Mouse (Mus musculus) liver, adult 2 months (tissue): ENCODE measurements around the gene Efemp2. TPM values are rescaled to one million over a fixed set of nuclear protein-coding genes. Genes with fewer than 3 reads are reported as not detected.

Experiments
- DNase-seq: peaks from one replicate; pipeline ENCODE4 v3.0.0-alpha.2; 2011; ENCODE audit warnings: low read depth, low spot score; ENCODE audit errors: extremely low read depth
- H3K27ac ChIP-seq: fragments of 200-500 bp; replicated peaks from 2 replicates; pipeline ENCODE4 v1.5.1; 2012; ENCODE audit warnings: low read depth, mild to moderate bottlenecking, control low read depth, inconsistent platforms, low read length; ENCODE audit not compliant: insufficient read depth
- H3K27me3 ChIP-seq: fragments of 200-500 bp; 2 replicates; pipeline ENCODE4 v1.6.1; 2012; ENCODE audit warnings: mild to moderate bottlenecking, moderate library complexity, low read length, inconsistent platforms; ENCODE audit not compliant: control insufficient read depth, insufficient read depth
- H3K36me3 ChIP-seq: fragments of 200-500 bp; 2 replicates; pipeline ENCODE4 v1.6.1; 2012; ENCODE audit warnings: low read length, inconsistent platforms; ENCODE audit not compliant: control insufficient read depth, insufficient read depth
- H3K4me1 ChIP-seq: fragments of 200-500 bp; 2 replicates; pipeline ENCODE4 v1.6.1; 2011; ENCODE audit warnings: low read length; ENCODE audit not compliant: control insufficient read depth, insufficient read depth
- H3K4me3 ChIP-seq: fragments of 200-500 bp; 2 replicates; pipeline ENCODE4 v1.5.1; 2011; ENCODE audit warnings: low read depth, mild to moderate bottlenecking, control low read depth, low read length, moderate library complexity; ENCODE audit not compliant: insufficient read depth
- H3K79me2 ChIP-seq: fragments of 200-500 bp; 2 replicates; pipeline ENCODE4 v1.6.1; 2012; ENCODE audit warnings: inconsistent platforms, mild to moderate bottlenecking, low read length, moderate library complexity; ENCODE audit not compliant: control insufficient read depth, insufficient read depth
- H3K9ac ChIP-seq: fragments of 200-500 bp; 2 replicates; pipeline ENCODE4 v1.6.1; 2012; ENCODE audit warnings: low read depth, mild to moderate bottlenecking, control low read depth, inconsistent platforms, low read length
- CTCF ChIP-seq: fragments of 200-500 bp; IDR thresholded peaks from 2 replicates; pipeline ENCODE4 v1.5.1; 2011; ENCODE audit warnings: low read depth, low read length, control low read depth
- POLR2A ChIP-seq: fragments of 200-500 bp; IDR thresholded peaks from 2 replicates; pipeline ENCODE4 v1.6.1; 2011; ENCODE audit warnings: low read length, control low read depth; ENCODE audit not compliant: insufficient read depth; ENCODE audit errors: extremely low read depth
- WGBS: fragments of 180-500 bp; shearing (Covaris S2); methylation state at CpG from one replicate; pipeline ENCODE4 v1.1.7; 2018; 5-methylcytosine and 5-hydroxymethylcytosine counted together
- polyA plus RNA-seq: library from polyadenylated mRNA; depleted of rRNA; stranded (reverse); fragments of >200 nt; gene quantifications from 2 replicates; pipeline ENCODE4 v1.2.3, GENCODE M21; 2012; rRNA removed
- total RNA-seq: library from RNA; depleted of rRNA; stranded (reverse); fragments of >200 nt; gene quantifications from 2 replicates; pipeline ENCODE4 v1.2.3, GENCODE M21; 2014; rRNA removed

Gene Efemp2
- total RNA-seq: 4.0 and 4.3 TPM in 2 replicates
- 7.7 and 8.5 TPM in 2 replicates for polyA plus RNA-seq

DNA sequence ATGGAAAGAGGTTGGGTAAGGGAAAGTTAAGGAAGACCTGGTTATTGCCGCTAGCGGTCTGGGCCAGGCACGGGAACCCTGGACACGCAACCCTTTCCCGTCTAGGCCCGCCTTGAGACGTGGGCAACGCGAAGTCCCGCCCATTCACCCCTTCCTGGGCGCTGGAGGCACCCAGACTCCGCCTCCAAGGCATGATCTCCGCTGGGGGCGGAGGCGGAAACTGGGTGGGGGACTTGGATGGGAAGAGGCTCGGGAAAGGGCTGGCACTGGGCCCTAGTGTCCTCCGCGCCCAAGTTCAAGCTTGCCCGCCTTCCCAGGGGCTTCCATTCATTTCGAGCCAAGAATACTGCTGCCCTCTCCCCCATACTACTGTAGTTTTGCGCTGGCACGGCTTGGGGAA is at the start of gene Efemp2:
TSS of gene Efemp2 (plus strand) at position 235 of the 400 bp plus-strand sequence.
- Histone ChIP-seq H3K27me3 (no peaks in the 10 kb centered on the region; the same call in none of the 2 replicates), H3K27ac (no peak within 1 kb of the TSS), H3K4me1 (no peaks in the 10 kb centered on the region; the same call in 1 of the 2 replicates), H3K9ac (peak within 1 kb of the TSS; percentile 71), H3K36me3 (no peaks in the 10 kb centered on the region), H3K79me2 (no peaks in the 10 kb centered on the region), H3K4me3 (peak within 1 kb of the TSS; percentile 58)
- no peak for TF ChIP-seq POLR2A
- TF ChIP-seq CTCF: no peak
- WGBS: 13% methylated on average over 22 of the region's 22 CpGs
- DNase-seq: peak; percentile 37

GRCm38 (mm10) chr19:5424092-5424781 is 49.5 kb upstream of the Efemp2 start:
- peaks cover 14% of the 10 kb centered on the region for H3K4me1 ChIP-seq
- peak; percentile 53 for DNase-seq

DNA sequence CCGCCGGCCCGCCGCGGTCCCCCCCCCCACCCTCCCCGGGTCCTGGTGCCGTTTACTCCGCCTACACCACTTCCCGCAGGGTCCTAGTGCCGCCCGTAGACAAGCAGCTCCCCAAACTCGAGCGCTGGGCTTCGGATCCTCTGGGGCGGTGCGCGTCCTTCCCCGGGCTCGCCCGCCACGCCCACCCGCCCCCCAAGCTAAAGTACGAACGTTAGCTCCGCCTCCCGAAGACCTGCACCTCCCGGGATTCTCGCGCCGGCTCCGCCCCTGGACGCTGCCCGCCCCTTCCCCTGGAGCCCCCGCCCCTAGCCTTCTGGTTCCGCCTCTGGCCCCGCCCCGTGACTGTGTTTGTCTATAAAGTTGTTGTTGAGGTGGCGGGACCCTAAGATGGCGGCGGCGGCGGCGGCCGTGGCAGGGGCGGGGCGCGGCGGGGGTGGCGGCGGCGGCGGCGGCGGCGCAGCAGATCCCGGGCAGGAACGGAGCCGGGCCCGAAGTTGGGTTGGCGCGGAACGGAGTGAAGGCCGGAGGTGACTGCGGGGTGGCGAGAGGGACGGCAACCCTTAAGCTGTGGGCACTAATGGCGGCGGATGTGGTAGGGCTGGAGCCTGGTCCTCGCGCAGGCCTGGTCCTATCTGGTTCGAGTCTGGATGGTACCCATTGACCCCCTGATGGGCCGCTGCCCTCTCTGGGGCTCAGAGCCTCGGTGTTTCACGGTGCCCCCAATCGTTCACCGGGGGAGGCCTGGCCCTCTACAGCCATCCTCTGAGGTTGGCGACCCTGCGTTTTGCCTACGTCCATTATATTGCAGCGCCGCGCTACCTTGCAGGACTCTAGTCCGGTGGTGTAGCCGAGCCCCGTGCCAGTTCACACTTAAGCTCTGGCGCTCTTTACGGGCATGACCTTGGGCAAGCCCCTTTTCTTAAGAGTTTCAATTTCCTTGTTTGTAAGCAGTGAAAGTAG is 48.7 kb upstream of the Efemp2 start, which contains the start of the genes Drap1 and AI837181:
TSS of gene Drap1 (minus strand) at position 198 of the 960 bp plus-strand sequence.
TSS of gene AI837181 (plus strand) at position 363 of the 960 bp plus-strand sequence.
- H3K79me2 ChIP-seq: peaks cover 14% of the 10 kb centered on the region; the same call in 1 of the 2 replicates
- H3K27ac ChIP-seq: peak within 1 kb of the TSS; percentile 83
- H3K9ac ChIP-seq: peak within 1 kb of the TSS; percentile 99
- peak within 1 kb of the TSS; percentile 96 for H3K4me3 ChIP-seq
- H3K36me3 ChIP-seq: peaks cover under 1% of the 10 kb centered on the region
- DNase-seq: peak; percentile 88
- TF ChIP-seq POLR2A (peak; percentile 36; the same call in 1 of the 2 replicates), CTCF (no peak)
- H3K4me1 ChIP-seq: peaks cover 14% of the 10 kb centered on the region
- no peaks in the 10 kb centered on the region for H3K27me3 ChIP-seq
- WGBS: under 1% methylated on average over 77 of the region's 87 CpGs

More at GRCm38 (mm10) chr19:5424092-5424781, 49.5 kb upstream of the Efemp2 start:
- Histone ChIP-seq H3K27ac (peak overlapping the region; percentile 79), H3K36me3 (peaks cover 7% of the 10 kb centered on the region), H3K9ac (peak overlapping the region; percentile 86), H3K79me2 (peaks cover 14% of the 10 kb centered on the region; the same call in 1 of the 2 replicates), H3K4me3 (peak overlapping the region; percentile 87), H3K27me3 (no peaks in the 10 kb centered on the region)
- TF ChIP-seq POLR2A (no peak), CTCF (no peak)
- 1% methylated on average over 39 of the region's 48 CpGs for WGBS

DNA sequence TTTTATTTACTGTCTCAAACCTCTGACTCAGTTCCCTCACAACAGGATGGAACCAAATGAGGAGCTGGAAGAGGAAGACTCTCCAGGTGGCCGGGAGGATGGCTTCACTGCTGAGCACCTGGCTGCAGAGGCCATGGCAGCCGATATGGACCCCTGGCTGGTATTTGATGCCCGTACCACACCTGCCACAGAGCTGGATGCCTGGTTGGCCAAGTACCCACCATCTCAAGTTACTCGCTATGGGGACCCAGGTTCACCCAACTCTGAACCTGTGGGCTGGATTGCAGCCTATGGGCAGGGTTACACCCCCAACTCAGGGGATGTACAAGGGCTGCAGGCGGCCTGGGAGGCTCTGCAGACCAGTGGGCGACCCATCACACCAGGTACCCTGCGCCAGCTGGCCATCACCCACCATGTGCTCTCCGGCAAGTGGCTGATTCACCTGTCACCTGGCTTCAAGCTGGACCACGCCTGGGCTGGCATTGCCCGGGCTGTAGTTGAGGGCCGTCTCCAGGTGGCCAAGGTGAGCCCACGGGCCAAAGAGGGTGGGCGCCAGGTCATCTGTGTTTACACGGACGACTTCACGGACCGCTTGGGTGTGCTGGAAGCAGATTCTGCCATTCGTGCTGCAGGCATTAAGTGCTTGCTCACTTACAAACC is 47.7 kb upstream of the Efemp2 start:
- 85% methylated on average over 18 of the region's 18 CpGs for WGBS
- Histone ChIP-seq H3K27me3 (no peaks in the 10 kb centered on the region), H3K4me3 (peak overlapping the region; percentile 96), H3K79me2 (peaks cover 14% of the 10 kb centered on the region; the same call in 1 of the 2 replicates), H3K27ac (peak overlapping the region; percentile 83; the same call in 1 of the 2 replicates), H3K36me3 (no peaks in the 10 kb centered on the region; the same call in 1 of the 2 replicates), H3K9ac (peak overlapping the region; percentile 99), H3K4me1 (peaks cover 14% of the 10 kb centered on the region)
- DNase-seq: no peak
- no peak for TF ChIP-seq CTCF
- TF ChIP-seq POLR2A: no peak

DNA sequence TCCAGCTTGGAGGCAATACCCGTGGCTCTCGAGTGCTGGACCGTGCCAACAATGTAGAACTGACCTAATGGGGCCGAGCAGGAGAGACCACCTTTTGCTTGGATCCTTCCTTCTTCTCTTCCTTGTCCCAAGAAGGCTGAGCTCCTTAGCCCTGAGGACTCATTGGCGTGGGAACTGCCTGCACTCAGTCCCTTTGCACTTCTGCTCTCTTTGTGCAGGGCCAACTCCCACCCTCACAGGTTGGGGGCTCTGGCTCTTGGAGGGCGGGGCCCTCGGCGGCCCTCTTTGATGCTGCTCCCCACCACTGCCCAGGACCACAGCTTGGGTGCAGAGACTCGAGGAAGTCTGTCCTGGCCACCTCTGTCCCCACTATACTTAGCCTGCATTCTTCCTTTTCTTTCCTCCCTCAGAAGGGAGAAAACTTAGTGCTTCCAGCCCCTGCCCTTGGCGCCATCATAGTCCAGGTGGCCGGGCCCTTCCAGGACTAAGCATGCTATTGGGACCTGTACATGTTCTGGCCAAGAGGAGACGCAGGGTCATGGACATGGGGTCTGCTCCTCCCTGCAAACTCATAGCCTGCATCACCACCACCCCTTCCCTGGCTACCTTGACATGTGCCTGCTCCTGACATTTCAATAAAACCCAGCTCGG is 47.0 kb upstream of the Efemp2 start:
- no peak for DNase-seq
- Histone ChIP-seq H3K4me1 (peaks cover 14% of the 10 kb centered on the region), H3K36me3 (no peaks in the 10 kb centered on the region; the same call in 1 of the 2 replicates), H3K9ac (no peak overlapping the region), H3K4me3 (no peak overlapping the region), H3K27me3 (no peaks in the 10 kb centered on the region), H3K27ac (no peak overlapping the region), H3K79me2 (peaks cover 14% of the 10 kb centered on the region; the same call in 1 of the 2 replicates)
- no peak for TF ChIP-seq POLR2A
- TF ChIP-seq CTCF: no peak
- 87% methylated on average over 13 of the region's 13 CpGs for WGBS
